Mouse (Mus musculus): ENCODE measurements at regions not wholly inside any gene's neighbourhood (a gene's known extent, or its start where the extent isn't known, plus 50 kb on each side); places are given as distances from the start of the nearest gene placed in this dataset.
A peak's percentile ranks its signal among the peaks of the same experiment; 100 is the strongest.

DNA sequence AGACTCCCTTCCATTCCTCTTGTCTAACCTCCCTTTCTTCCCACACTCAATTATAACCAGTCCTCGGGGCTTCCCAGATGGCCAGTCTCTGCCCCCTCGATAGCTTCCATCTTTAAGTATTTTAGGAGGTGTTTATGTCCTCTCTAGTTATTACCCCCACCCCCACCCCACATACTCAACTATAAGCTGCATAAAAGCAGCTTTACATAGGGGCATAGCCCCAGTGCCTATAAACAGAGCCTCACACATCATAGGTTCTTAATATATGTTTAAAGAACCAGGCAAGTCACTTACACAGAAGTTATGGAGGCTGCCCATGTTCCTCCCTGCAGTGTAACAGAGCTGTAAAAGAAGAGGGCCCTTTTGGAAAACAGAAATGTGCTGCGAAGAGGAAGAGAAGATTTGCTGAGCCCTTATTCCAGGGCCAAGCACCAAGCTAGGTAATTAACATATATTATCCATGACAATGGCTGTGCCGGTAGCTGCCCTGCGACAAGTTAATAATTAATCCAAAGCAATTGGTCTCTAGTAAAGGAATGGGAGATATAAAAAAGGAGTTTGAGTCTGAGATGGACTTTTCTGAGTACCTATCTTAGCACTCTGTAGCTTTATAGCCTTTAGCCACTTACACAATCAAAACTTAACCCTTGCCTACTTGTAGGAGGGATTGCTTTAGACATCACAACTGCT, 63.6 kb upstream of the Oxtr start:
- TF ChIP-seq CTCF (conservative IDR thresholded peaks at IDR 0.05; ENCODE audit: low read length) (no peak), POU5F1 (IDR thresholded peaks at IDR 0.05; ENCODE audit: borderline replicate concordance, low read length) (peak; percentile 10; the same call in 1 of the 2 replicates)
